Mouse (Mus musculus) urinary bladder, adult 2 months (tissue): ENCODE measurements around the gene Zfp366. TPM values are rescaled to one million over a fixed set of nuclear protein-coding genes. Genes with fewer than 3 reads are reported as not detected.
"Not testable (repeated sequence)": the region's sequence is repeated elsewhere in the genome, so short reads cannot be mapped to it uniquely, and the experiment has no call there.

Experiments used
- DNase-seq: peaks from one replicate; pipeline ENCODE4 v3.0.0; 2022; ENCODE audit warnings: low spot score
- polyA plus RNA-seq: library from polyadenylated mRNA; depleted of rRNA; stranded (reverse); fragments of >200 nt; gene quantifications from 2 replicates; pipeline ENCODE4 v1.2.3, GENCODE M21; 2012; rRNA removed

Zfp366 gene
- polyA plus RNA-seq = 1.1 and 3.0 TPM in 2 replicates

DNA sequence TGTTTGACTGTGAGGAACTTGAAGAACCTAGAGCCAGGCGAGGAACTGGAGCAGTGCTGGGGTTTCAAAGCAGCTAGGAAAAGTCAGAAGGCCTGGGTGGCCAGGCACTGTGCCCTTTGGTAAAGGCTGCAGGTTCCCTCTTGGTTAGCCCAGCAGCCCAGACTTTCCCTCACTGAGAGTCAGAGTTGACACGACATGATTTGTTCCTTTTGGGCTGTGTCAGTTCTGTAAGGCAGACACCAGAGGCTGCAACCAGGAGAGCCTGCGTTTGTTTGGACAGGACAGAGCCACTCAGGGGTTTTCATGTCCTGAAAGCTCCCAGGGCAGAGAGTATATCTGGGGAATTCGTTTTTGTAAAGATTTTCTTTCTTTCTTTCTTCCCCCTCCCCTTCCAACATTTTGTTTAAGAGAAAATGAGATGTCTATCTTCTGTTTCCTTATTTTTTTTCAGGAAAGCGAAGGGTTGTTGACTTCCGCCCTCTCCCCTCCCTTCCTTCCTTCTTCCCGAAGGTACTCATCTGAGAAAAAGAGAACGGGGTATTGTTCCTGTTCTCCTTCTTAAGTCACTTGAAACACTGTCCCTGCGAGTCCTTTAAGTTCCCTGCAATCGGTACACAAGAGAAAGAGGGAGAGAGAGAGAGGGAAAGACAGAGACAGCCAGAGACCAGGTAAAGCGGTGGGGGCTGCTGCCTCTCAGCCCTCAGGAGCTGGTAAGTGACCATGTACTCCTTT is at the start of gene Zfp366:
Gene Zfp366, plus strand, starts transcription at position 669 of the 732 bp plus-strand sequence.
- no peak for DNase-seq

DNA sequence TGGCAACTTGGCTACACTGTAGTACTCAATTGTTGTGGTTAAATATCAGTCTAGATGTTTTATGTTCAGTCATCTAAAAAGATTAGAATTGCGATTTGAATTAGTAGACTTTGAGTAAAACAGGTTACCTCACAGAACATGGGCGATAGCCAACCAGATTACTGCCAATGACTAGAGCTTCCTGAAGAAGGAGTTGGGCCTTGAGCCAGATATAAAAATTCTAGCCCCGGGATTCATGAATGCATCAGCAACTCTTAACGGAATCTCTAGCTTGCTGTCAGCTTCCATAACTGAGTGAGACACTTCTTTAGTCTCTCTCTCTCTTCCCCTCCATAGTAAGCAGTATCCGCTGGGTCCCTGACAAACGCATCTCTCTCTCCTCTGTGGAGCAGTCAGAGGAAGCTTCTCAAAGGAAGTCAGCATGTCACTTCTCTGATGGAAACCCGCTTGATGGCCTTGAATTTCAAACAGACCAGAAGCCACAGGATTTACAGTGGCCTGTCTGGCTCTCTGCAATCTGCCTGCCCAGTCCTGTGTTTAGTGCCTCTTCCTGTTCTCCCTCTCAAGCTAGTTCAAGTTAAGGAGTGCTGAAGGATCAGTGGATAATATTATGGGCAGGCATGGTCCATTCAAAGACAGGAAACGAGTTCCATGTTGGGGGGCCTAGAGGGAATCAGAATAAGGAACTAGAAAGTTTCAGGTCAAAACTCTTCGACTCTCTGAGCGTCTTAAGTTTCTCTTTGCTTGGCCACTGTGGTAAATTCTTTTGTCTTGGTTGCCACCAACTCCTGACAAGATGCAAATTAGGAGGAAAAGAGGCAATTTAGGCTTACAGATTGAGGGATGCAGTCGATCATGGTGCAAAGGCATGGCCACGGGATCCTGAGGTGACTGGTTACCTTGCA is 46.0 kb upstream of the Zfp366 start:
- no peak for DNase-seq

DNA sequence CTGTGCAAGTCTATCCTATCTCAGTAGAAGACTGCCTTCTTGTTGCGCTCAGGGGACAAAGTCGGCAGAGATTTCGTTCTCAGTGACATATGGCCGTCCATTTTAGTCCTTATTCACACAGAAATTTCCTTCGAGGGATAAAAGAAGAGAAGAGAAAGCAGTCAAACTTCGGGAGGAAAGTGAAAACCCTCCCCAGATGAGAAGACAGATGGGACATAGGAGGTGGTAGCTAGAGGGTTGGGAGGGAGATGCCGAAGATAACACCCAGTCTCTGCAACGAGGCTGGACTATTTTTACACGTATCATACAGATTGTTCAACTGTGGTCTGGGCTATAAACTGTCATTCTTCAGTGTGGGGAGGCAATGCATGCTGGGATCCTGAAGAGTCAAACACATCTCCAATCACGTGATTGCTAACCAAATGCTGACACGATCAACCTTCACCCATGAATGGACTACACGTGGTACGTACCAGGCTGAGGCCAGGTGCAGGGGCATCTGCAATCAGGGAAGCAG is 38.2 kb upstream of the Zfp366 start:
- no peak for DNase-seq

DNA sequence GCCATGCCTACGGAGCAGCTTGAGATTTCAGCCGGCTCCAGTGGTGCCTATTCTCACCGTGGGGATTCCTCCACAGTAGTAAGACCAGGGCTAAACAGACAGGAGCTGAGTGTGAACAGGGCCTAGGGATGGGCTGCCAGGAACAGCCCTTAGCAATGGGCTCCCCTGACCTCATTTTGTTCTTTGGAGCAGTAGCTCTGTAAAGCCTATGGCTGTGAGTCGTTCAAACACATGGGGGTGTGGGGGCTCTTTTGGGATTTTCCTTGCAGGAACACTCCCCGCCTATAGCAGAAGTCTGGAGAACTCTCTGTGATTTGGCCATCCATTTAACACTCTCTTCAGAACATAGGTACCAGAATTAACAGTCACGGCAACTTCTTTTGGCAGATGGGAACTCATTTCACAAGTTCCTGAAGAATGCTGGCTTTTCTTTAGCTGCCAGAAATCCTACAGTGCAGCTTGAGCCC is 36.9 kb upstream of the Zfp366 start:
- DNase-seq = no peak

DNA sequence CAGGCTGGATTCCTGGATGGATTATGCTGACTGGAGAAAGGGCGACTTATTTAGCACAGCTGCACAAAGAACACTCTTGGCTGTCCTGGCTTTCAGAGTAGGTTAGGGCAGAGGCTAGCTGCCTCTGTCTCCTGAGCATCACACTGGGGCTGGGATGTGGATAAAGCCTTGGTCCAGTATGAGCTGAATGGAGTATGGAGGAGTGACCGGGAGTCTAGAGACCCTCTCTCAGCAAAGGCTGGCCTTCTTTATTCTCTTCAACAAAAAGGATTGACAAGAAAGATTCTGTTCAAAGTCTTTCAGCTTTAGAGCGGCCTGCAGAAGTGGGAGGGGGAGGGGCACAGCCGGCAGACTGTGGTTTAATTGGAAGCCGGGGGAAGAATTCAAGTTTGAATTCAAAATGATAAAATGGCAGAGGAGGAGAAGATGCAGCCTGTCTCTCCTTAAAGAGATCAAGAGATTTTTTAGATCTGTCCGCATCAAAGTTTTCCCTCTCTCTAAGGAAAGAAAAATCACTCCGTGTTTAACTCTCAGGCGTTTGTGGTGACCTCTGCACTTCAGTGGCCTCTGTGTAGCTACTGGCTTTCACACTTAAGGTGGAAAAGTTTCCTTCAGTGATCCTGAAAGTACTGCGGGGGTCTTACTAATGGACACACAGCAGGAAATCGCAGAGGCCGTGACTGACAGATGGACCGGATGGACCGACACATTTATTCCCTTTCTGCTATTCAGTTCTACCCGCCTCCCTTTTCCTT is 34.9 kb upstream of the Zfp366 start:
- no peak for DNase-seq

- no peak for DNase-seq
These were observed 34.0 kb upstream of the Zfp366 start for GRCm38 (mm10) chr13:99150626-99151025.

DNA sequence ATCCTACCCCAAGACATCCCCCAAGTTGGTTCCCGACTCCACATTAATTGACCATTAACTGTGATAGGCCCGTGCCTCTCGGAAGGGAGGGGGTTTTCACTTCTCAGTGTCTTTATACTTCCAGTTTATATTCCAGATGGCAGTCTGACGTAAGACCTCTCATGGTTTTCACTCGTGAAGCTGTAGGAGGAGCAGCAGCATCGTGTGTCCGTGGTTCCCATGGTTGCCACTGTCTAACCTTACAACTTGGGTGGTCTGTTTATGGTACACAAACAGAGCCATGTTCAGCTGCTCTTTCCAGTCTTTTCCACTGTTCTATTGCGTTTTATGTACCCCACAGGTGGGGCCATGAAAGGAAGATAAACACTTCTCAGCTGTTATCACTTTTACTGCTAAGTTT is 33.5 kb upstream of the Zfp366 start:
- DNase-seq = no peak

DNA sequence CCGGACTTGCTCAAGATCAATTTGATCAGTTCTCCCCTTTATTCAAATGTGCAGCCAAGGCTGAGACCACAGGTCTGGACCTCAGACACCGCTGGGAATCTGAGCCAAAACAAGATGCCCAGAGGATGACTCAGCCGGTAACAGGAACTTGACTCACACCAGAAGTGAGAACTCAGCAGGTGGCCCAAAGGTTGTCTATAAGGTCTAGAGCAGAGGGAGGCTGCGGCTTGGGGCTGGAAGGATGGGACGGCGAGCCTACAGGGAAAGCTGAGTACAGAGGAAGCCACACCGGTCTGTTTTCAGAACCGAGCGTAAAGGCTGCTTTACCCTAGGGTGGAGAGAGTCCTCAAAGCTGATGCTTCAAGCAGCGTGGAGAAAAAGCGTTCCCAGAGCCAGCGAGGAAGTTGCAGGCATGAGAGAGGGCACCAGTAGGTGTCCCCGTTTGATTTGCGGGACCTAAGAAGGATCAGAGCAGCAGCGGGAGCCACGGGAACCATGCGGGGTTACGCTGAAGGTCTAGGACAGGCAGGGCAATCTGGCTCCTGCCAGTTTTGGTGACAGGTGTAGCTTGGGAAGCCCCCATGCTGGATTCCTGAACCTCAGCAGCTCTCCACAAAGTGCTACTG is 32.2 kb upstream of the Zfp366 start:
- DNase-seq = no peak

GRCm38 (mm10) chr13:99157709-99158108 is 26.9 kb upstream of the Zfp366 start:
- DNase-seq = no peak

- no peak for DNase-seq
These were observed 25.9 kb upstream of the Zfp366 start for GRCm38 (mm10) chr13:99158773-99159172.

DNA sequence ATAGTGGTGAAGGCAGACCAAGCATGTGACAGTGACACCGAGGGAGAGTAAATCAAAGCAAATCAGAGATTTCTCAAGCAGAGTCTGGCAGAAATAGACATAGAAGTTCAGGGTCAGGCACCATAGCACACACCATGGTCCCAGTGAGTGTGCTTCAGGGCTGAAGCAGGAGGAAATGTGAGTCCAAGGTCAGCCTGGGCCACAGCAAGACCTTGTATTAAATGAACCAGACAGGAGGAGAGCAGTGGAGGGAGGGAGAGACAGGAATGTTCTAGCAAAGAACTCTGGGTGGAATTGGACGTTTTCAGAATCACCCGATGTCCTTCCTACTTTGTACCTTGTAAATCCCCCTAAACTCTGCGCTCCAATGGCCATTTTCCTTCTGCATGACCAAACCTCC is 21.6 kb upstream of the Zfp366 start:
- no peak for DNase-seq

DNA sequence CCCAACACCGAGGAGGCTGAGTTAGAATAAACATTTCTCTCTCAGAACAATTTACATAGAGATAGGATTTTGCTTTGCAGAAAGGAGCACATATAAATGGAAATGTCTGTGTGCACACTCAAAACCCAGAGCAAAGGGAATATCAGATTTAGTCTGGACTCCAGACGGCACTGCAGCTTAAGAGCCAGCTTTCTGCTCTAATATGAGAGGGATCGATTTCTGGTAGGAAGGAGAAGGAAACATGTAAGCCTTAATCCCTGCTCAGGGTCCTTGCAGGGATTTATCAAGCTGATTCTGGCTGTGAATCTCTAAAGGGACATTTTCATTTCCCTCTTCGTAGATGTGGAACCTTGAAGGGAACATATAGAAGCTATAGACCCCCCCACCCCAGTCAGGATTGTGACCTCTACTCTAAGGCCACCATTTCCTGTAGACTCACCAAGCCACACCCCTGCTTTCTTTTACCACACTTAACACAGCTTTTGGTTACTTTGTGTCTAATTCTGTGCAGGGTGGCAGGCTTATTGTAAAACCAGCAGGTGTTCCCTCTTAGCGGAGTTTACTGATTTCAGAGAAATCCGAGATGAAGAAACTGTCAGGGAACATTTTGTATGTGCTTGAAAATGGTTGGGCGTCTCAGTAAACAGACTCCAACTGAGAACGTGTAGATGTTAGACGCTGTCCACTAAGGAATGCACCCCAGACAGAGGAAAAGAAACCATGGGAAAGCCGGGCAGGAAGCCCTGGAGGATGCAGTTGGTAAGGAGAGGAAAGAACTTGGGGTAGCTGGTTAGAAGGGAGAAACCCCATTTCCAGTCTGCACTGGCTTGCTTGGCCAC is 20.9 kb upstream of the Zfp366 start:
- DNase-seq = no peak

GRCm38 (mm10) chr13:99164360-99164759 is 20.3 kb upstream of the Zfp366 start:
- no peak for DNase-seq

DNA sequence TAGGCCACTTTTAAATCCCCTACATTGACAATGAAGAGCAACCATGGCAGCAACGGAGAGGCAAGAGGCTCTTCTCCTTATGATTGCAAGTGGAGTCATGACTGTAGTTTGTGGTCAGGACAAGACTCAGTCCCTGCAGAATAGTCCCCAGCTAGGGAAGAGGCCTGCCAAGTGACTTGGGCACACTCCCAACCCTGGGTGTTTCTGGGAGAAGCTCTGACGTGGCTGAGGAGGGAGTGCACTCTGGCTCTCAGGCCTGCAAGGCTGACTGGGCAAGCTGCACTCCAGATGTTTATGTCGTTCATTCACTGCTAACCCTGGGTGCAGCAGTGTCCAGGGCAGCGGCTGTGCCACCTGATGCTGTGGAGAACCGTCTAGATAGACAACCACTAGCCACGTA is 15.2 kb upstream of the Zfp366 start:
- peak; percentile 27 for DNase-seq

GRCm38 (mm10) chr13:99170337-99170736 is 14.3 kb upstream of the Zfp366 start:
- DNase-seq = no peak

DNA sequence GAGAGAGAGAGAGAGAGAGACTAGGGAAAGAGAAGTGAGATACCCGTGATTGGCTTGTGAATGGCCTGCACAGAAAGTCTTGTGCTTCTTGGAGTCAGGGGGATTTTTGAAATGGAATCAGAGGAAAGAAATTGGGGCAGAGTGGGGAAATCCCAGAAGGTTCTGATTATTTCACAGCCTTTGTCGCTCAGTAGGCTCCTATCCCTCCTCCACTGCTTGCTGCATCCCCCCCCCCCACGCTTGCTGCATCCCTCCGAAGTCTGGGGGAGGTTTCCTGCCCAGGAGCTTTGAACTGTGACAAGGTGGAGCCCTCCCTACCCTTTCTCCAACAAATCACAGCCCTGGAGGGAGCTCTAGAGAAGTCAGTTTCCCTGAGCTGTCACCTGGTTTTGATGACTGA is 10.8 kb upstream of the Zfp366 start:
- no peak for DNase-seq

DNA sequence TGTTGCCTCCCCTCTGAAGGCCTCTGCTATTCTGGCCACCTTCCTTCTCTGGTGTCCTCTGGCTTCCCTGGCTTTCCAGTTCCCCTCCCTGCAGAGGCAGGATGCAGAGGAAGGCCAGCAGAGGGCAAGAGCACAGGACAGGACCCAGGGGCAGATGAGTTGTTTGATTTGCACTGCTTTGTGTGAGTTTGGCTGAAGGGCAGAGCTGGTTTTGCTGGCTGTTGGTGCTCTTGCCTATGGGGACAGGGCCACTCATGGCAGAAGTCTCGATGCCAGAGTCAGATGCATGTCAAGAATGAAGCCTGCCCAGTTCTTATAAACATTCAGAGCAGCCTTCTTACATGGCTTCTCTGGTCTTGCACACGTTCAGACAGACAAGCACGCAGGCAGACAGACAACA is 1.8 kb upstream of the Zfp366 start:
- DNase-seq = not testable (repeated sequence)

DNA sequence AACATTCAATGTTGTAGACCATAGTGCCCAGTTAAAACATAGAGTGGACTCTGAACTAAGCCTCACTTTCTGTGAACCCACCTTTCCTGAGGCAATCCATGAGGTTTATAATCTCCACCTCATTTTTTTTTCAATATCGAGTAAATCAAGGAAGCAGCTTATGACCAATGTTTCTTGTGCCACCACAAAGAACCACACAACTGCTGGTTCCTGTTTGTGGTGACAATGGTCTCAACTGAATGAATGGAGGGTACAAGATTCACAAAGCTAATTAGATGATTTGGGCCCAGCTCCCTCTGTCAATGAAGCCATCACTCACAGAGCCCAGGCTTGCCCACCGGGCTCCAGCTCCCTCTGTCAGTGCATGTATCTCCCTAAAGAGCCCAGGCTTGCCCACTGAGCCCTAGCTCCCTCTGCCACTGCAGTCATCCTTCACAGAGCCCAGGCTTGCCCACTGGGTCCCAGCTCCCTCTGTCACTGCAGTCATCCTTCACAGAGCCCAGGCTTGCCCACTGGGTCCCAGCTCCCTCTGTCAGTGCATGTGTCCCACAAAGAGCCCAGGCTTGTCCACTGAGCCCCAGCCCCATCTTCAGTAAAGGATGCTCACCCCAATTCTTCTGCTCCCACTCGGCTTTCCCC is 1.2 kb upstream of the Zfp366 start:
- DNase-seq = no peak

- DNase-seq = no peak
These were observed 950 bp downstream of the Zfp366 start for GRCm38 (mm10) chr13:99185573-99185972.
